In genomic region chr3:108360894-108361293, GRCm38 (mm10) we compare ENCODE assay signal across 12 mouse cellular contexts. TPM values are rescaled to one million over a fixed set of nuclear protein-coding genes. Genes with fewer than 3 reads are reported as not detected.
A peak's percentile ranks its signal among the peaks of the same experiment; 100 is the strongest.
DNase-seq lines count a peak whose midpoint lies in the region; ATAC-seq and TF ChIP-seq lines count a peak whose summit lies in the region.
"Had no signal": no experiment of that assay in that cellular context is flagged by ENCODE, and none has a peak within 500 bp of the region (broad histone marks: within the 10 kb centered on the region; RNA-seq: fewer than 3 reads in every experiment).

No protein-coding gene starts in this region.

- peaks cover 9% of the 10 kb centered on the region; the same call in 1 of the 2 replicates for H3K36me3 ChIP-seq in kidney, embryonic 14.5 days (ENCODE audit: control insufficient read depth, insufficient read depth, low read length)
- peaks cover 15% of the 10 kb centered on the region for H3K36me3 ChIP-seq in hindbrain, embryonic 16.5 days (ENCODE audit: control insufficient read depth, insufficient read depth, low read length)
- no peaks in the 10 kb centered on the region; the same call in 1 of the 2 replicates for H3K36me3 ChIP-seq in stomach, postnatal 0 days (ENCODE audit: control insufficient read depth, insufficient read depth, low read length)
- H3K36me3 ChIP-seq: stomach, embryonic 15.5 days had no signal

- DNase-seq in kidney, adult 9 months, result no peak
- peak; percentile 16 for DNase-seq in thymus, postnatal 0 days (ENCODE audit: low spot score)
- no peak for DNase-seq in thymus, postnatal 14 days
- no peak for DNase-seq in stomach, postnatal 0 days (ENCODE audit: low spot score)
- DNase-seq in gastrocnemius, postnatal 10 days, result no peak
- no peak for DNase-seq in ovary, postnatal 10 days (ENCODE audit: low spot score)
- DNase-seq: cerebellum, postnatal 14 days; layer of hippocampus, adult 9-11 months; lung, postnatal 36 days had no signal

- TF ChIP-seq EP300 in stomach, postnatal 0 days (optimal IDR thresholded peaks at IDR 0.05), result no peak

- no peak for TF ChIP-seq CTCF in stomach, postnatal 0 days (IDR thresholded peaks at IDR 0.05; ENCODE audit: low read depth)

- H3K4me1 ChIP-seq in kidney, embryonic 14.5 days (ENCODE audit: control insufficient read depth, insufficient read depth, low read length), result peaks cover 9% of the 10 kb centered on the region; the same call in 1 of the 2 replicates
- H3K4me1 ChIP-seq in hindbrain, embryonic 16.5 days (ENCODE audit: control insufficient read depth, insufficient read depth, low read depth, low read length), result no peaks in the 10 kb centered on the region; the same call in 1 of the 2 replicates
- no peaks in the 10 kb centered on the region for H3K4me1 ChIP-seq in stomach, postnatal 0 days (replicated peaks; ENCODE audit: control insufficient read depth, insufficient read depth)

- H3K27me3 ChIP-seq in kidney, embryonic 14.5 days (ENCODE audit: control insufficient read depth, insufficient read depth, low read length), result no peaks in the 10 kb centered on the region
- no peaks in the 10 kb centered on the region for H3K27me3 ChIP-seq in hindbrain, embryonic 16.5 days (replicated peaks; ENCODE audit: control insufficient read depth, insufficient read depth, low read length)
- H3K27me3 ChIP-seq in stomach, postnatal 0 days (ENCODE audit: control insufficient read depth, insufficient read depth, low read length), result no peaks in the 10 kb centered on the region
- H3K27me3 ChIP-seq: stomach, embryonic 15.5 days had no signal

- no peaks in the 10 kb centered on the region for H3K9me3 ChIP-seq in kidney, embryonic 14.5 days (ENCODE audit: control insufficient read depth, low read length)
- H3K9me3 ChIP-seq in hindbrain, embryonic 16.5 days (ENCODE audit: control insufficient read depth, low read length), result no peaks in the 10 kb centered on the region
- no peaks in the 10 kb centered on the region for H3K9me3 ChIP-seq in stomach, postnatal 0 days (ENCODE audit: control insufficient read depth, low read length)
- H3K9me3 ChIP-seq: stomach, embryonic 15.5 days had no signal

- WGBS in kidney, embryonic 14.5 days, result 12% methylated on average over 7 of the region's 7 CpGs
- WGBS in hindbrain, embryonic 16.5 days, result 10% methylated on average over 7 of the region's 7 CpGs
- WGBS in stomach, postnatal 0 days, result 22% methylated on average over 7 of the region's 7 CpGs

- H3K4me2 ChIP-seq in kidney, embryonic 14.5 days (replicated peaks; ENCODE audit: low read depth, low read length), result no peak overlapping the region
- H3K4me2 ChIP-seq in hindbrain, embryonic 16.5 days (ENCODE audit: low read length), result no peak overlapping the region
- no peak overlapping the region for H3K4me2 ChIP-seq in stomach, postnatal 0 days (replicated peaks; ENCODE audit: low read depth)
- H3K4me2 ChIP-seq: stomach, embryonic 15.5 days had no signal

- ATAC-seq in kidney, embryonic 14.5 days (ENCODE audit: low FRiP score, low TSS enrichment), result peak; percentile 72
- ATAC-seq in hindbrain, embryonic 16.5 days, result peak; percentile 43; the same call in 1 of the 2 replicates
- ATAC-seq in stomach, postnatal 0 days (ENCODE audit: low FRiP score, low TSS enrichment), result 0 out of 2 replicates have a peak, but pooled peaks have one; percentile 25

- H3K4me3 ChIP-seq in kidney, embryonic 14.5 days (ENCODE audit: low read length), result no peak overlapping the region
- H3K4me3 ChIP-seq in hindbrain, embryonic 16.5 days (ENCODE audit: low read length), result no peak overlapping the region
- no peak overlapping the region for H3K4me3 ChIP-seq in stomach, postnatal 0 days (ENCODE audit: low read depth, low read length)
- H3K4me3 ChIP-seq: stomach, embryonic 15.5 days had no signal

- H3K27ac ChIP-seq in kidney, embryonic 14.5 days (ENCODE audit: low read depth, low read length), result peak overlapping the region; percentile 12; the same call in 1 of the 2 replicates
- H3K27ac ChIP-seq in hindbrain, embryonic 16.5 days (ENCODE audit: low read depth, low read length), result no peak overlapping the region
- H3K27ac ChIP-seq in stomach, postnatal 0 days (replicated peaks), result no peak overlapping the region
- H3K27ac ChIP-seq: stomach, embryonic 15.5 days had no signal

- H3K9ac ChIP-seq in kidney, embryonic 14.5 days (ENCODE audit: low read depth, low read length), result no peak overlapping the region
- H3K9ac ChIP-seq in hindbrain, embryonic 16.5 days (ENCODE audit: low read depth, low read length), result no peak overlapping the region
- no peak overlapping the region for H3K9ac ChIP-seq in stomach, postnatal 0 days (ENCODE audit: low read length)
- H3K9ac ChIP-seq: stomach, embryonic 15.5 days had no signal

RNA-seq across cellular contexts. Expression of gene Mybphl, which starts 3.8 kb away (rescaled TPM):
- not detected in 2 replicates for polyA plus RNA-seq in kidney, embryonic 14.5 days (2014; fragmentation: Nextera tagmentation; extraction: Ambion mirVana)
- polyA plus RNA-seq in thymus, postnatal 0 days (2015; fragmentation: Nextera tagmentation; extraction: Ambion mirVana), result 0.23 and 0.29 TPM in 2 replicates
- polyA plus RNA-seq in hindbrain, embryonic 16.5 days (2015; fragmentation: Nextera tagmentation; extraction: Ambion mirVana), result 0.11 TPM in 1 of 2 replicates, not detected in the other
- polyA plus RNA-seq in stomach, postnatal 0 days (2015; fragmentation: Nextera tagmentation; extraction: Ambion mirVana), result not detected in 2 replicates
- not detected for total RNA-seq in gastrocnemius, postnatal 10 days (2021)
- polyA plus RNA-seq: stomach, embryonic 15.5 days had no signal

RNA-seq across cellular contexts. Expression of gene Psrc1, which starts 22.7 kb away (rescaled TPM):
- polyA plus RNA-seq in kidney, embryonic 14.5 days (2014; fragmentation: Nextera tagmentation; extraction: Ambion mirVana), result 48.9 and 51.4 TPM in 2 replicates
- 16.7 and 17.1 TPM in 2 replicates for polyA plus RNA-seq in thymus, postnatal 0 days (2015; fragmentation: Nextera tagmentation; extraction: Ambion mirVana)
- 10.8 and 11.1 TPM in 2 replicates for polyA plus RNA-seq in hindbrain, embryonic 16.5 days (2015; fragmentation: Nextera tagmentation; extraction: Ambion mirVana)
- polyA plus RNA-seq in stomach, postnatal 0 days (2015; fragmentation: Nextera tagmentation; extraction: Ambion mirVana), result 7.7 and 8.3 TPM in 2 replicates
- total RNA-seq in gastrocnemius, postnatal 10 days (2021), result 1 to 10 TPM; 2.3 to 3.0 TPM

RNA-seq across cellular contexts. Expression of gene Celsr2, which starts 54.5 kb away (rescaled TPM):
- polyA plus RNA-seq in kidney, embryonic 14.5 days (2014; fragmentation: Nextera tagmentation; extraction: Ambion mirVana), result 22.1 and 27.9 TPM in 2 replicates
- polyA plus RNA-seq in thymus, postnatal 0 days (2015; fragmentation: Nextera tagmentation; extraction: Ambion mirVana), result 2.2 and 3.4 TPM in 2 replicates
- polyA plus RNA-seq in hindbrain, embryonic 16.5 days (2015; fragmentation: Nextera tagmentation; extraction: Ambion mirVana), result 34.5 and 34.7 TPM in 2 replicates
- 7.5 and 9.7 TPM in 2 replicates for polyA plus RNA-seq in stomach, postnatal 0 days (2015; fragmentation: Nextera tagmentation; extraction: Ambion mirVana)
- total RNA-seq in gastrocnemius, postnatal 10 days (2021), result 1 to 10 TPM; 2.9 to 4.3 TPM
